Mouse (Mus musculus) megakaryocyte-erythroid progenitor cell, adult 5 weeks (primary cell): Measurements from ENCODE around the gene Apol6. TPM values are rescaled to one million over a fixed set of nuclear protein-coding genes. Genes with fewer than 3 reads are reported as not detected.

Source experiments
- polyA plus RNA-seq: library from polyadenylated mRNA; stranded (reverse); fragments of >175 nt; gene quantifications from 2 replicates; pipeline ENCODE4 v1.2.3, GENCODE M21; 2012

The Apol6 gene
- not detected in 2 replicates for polyA plus RNA-seq

GRCm38 (mm10) chr15:77044597-77045320, at the start of gene Apol6:
TSS of gene Apol6 (plus strand) at chr15:77044729.

GRCm38 (mm10) chr15:77050570-77050969, 6.0 kb downstream of the Apol6 start, which contains the start of gene Mb:
TSS of gene Mb (minus strand) at chr15:77050670.

Other genes starting within 250 kb of the Apol6 start
- 9.5 and 9.9 TPM in 2 replicates for gene Zfp251, start 173.3 kb upstream of the Apol6 start, polyA plus RNA-seq
- 0.97 and 1.3 TPM in 2 replicates for gene Zfp7, start 165.5 kb upstream of the Apol6 start, polyA plus RNA-seq
- gene Gm49527, start 165.4 kb upstream of the Apol6 start, polyA plus RNA-seq: 1.9 and 2.1 TPM in 2 replicates
- gene Zfp647, start 119.3 kb upstream of the Apol6 start, polyA plus RNA-seq: 3.3 and 3.6 TPM in 2 replicates
- 101 and 110 TPM in 2 replicates for gene 1110038F14Rik, start 96.2 kb upstream of the Apol6 start, polyA plus RNA-seq
- not detected in 2 replicates for gene Mb, start 5.9 kb downstream of the Apol6 start, polyA plus RNA-seq